Mouse (Mus musculus): ENCODE results near the gene Tns4. TPM values are rescaled to one million over a fixed set of nuclear protein-coding genes. Genes with fewer than 3 reads are reported as not detected.

The Tns4 gene
- total RNA-seq (2017): 0.13 TPM in 1 of 2 replicates, not detected in the other

- no peak for ATAC-seq (replicated peaks in 1 of 2; ENCODE audit: insufficient read depth in 1 of 2, low FRiP score in 2 of 2, low TSS enrichment in 1 of 2, low read depth in 1 of 2, poor library complexity in 2 of 2, severe bottlenecking in 2 of 2)
Observed at GRCm38 (mm10) chr11:99089077-99089601, at the start of gene Tns4. TSS of gene Tns4 (minus strand) at chr11:99089306.

- no peak for ATAC-seq (replicated peaks in 1 of 2; ENCODE audit: insufficient read depth in 1 of 2, low FRiP score in 2 of 2, low TSS enrichment in 1 of 2, low read depth in 1 of 2, poor library complexity in 2 of 2, severe bottlenecking in 2 of 2)
Observed at GRCm38 (mm10) chr11:99137385-99137784, 48.3 kb upstream of the Tns4 start.

- ATAC-seq (replicated peaks in 1 of 2; ENCODE audit: insufficient read depth in 1 of 2, low FRiP score in 2 of 2, low TSS enrichment in 1 of 2, low read depth in 1 of 2, poor library complexity in 2 of 2, severe bottlenecking in 2 of 2): 0 out of 4 replicates have a peak, but pooled peaks of 1 of the 2 experiments have one; percentile 18
Observed at GRCm38 (mm10) chr11:99136961-99137360, 47.9 kb upstream of the Tns4 start.

GRCm38 (mm10) chr11:99136361-99136760, 47.3 kb upstream of the Tns4 start:
- peak; percentile 23 to 40; a peak in 2 of 4 replicates for ATAC-seq (replicated peaks in 1 of 2; ENCODE audit: insufficient read depth in 1 of 2, low FRiP score in 2 of 2, low TSS enrichment in 1 of 2, low read depth in 1 of 2, poor library complexity in 2 of 2, severe bottlenecking in 2 of 2)

GRCm38 (mm10) chr11:99135047-99135440, 45.9 kb upstream of the Tns4 start:
- ATAC-seq (replicated peaks in 1 of 2; ENCODE audit: insufficient read depth in 1 of 2, low FRiP score in 2 of 2, low TSS enrichment in 1 of 2, low read depth in 1 of 2, poor library complexity in 2 of 2, severe bottlenecking in 2 of 2): no peak

- ATAC-seq (replicated peaks in 1 of 2; ENCODE audit: insufficient read depth in 1 of 2, low FRiP score in 2 of 2, low TSS enrichment in 1 of 2, low read depth in 1 of 2, poor library complexity in 2 of 2, severe bottlenecking in 2 of 2): no peak
Observed at GRCm38 (mm10) chr11:99134266-99135046, 45.4 kb upstream of the Tns4 start.

GRCm38 (mm10) chr11:99133285-99133897, 44.3 kb upstream of the Tns4 start:
- ATAC-seq (replicated peaks in 1 of 2; ENCODE audit: insufficient read depth in 1 of 2, low FRiP score in 2 of 2, low TSS enrichment in 1 of 2, low read depth in 1 of 2, poor library complexity in 2 of 2, severe bottlenecking in 2 of 2): peak; percentile 20 to 59; a peak in 3 of 4 replicates

GRCm38 (mm10) chr11:99132091-99132730, 43.1 kb upstream of the Tns4 start:
- no peak for ATAC-seq (replicated peaks in 1 of 2; ENCODE audit: insufficient read depth in 1 of 2, low FRiP score in 2 of 2, low TSS enrichment in 1 of 2, low read depth in 1 of 2, poor library complexity in 2 of 2, severe bottlenecking in 2 of 2)

- ATAC-seq (replicated peaks in 1 of 2; ENCODE audit: insufficient read depth in 1 of 2, low FRiP score in 2 of 2, low TSS enrichment in 1 of 2, low read depth in 1 of 2, poor library complexity in 2 of 2, severe bottlenecking in 2 of 2): no peak
Observed at GRCm38 (mm10) chr11:99131463-99131840, 42.3 kb upstream of the Tns4 start.

- ATAC-seq (replicated peaks in 1 of 2; ENCODE audit: insufficient read depth in 1 of 2, low FRiP score in 2 of 2, low TSS enrichment in 1 of 2, low read depth in 1 of 2, poor library complexity in 2 of 2, severe bottlenecking in 2 of 2): no peak
Observed at GRCm38 (mm10) chr11:99130736-99131462, 41.8 kb upstream of the Tns4 start.

GRCm38 (mm10) chr11:99129287-99129686, 40.2 kb upstream of the Tns4 start:
- ATAC-seq (replicated peaks in 1 of 2; ENCODE audit: insufficient read depth in 1 of 2, low FRiP score in 2 of 2, low TSS enrichment in 1 of 2, low read depth in 1 of 2, poor library complexity in 2 of 2, severe bottlenecking in 2 of 2): no peak

GRCm38 (mm10) chr11:99127785-99128682, 38.9 kb upstream of the Tns4 start:
- ATAC-seq (replicated peaks in 1 of 2; ENCODE audit: insufficient read depth in 1 of 2, low FRiP score in 2 of 2, low TSS enrichment in 1 of 2, low read depth in 1 of 2, poor library complexity in 2 of 2, severe bottlenecking in 2 of 2): peak; percentile 11 to 22; a peak in 1 of 4 replicates

GRCm38 (mm10) chr11:99126482-99127253, 37.6 kb upstream of the Tns4 start:
- no peak for ATAC-seq (replicated peaks in 1 of 2; ENCODE audit: insufficient read depth in 1 of 2, low FRiP score in 2 of 2, low TSS enrichment in 1 of 2, low read depth in 1 of 2, poor library complexity in 2 of 2, severe bottlenecking in 2 of 2)

- no peak for ATAC-seq (replicated peaks in 1 of 2; ENCODE audit: insufficient read depth in 1 of 2, low FRiP score in 2 of 2, low TSS enrichment in 1 of 2, low read depth in 1 of 2, poor library complexity in 2 of 2, severe bottlenecking in 2 of 2)
Observed at GRCm38 (mm10) chr11:99124635-99125029, 35.5 kb upstream of the Tns4 start.

- ATAC-seq (replicated peaks in 1 of 2; ENCODE audit: insufficient read depth in 1 of 2, low FRiP score in 2 of 2, low TSS enrichment in 1 of 2, low read depth in 1 of 2, poor library complexity in 2 of 2, severe bottlenecking in 2 of 2): peak in 1 of 2 experiments; percentile 50; a peak in 1 of 4 replicates
Observed at GRCm38 (mm10) chr11:99123977-99124634, 35.0 kb upstream of the Tns4 start.
